7 mouse cellular contexts compared by ENCODE assay signal in genomic region chr7:67373975-67374374, GRCm38 (mm10). TPM values are rescaled to one million over a fixed set of nuclear protein-coding genes. Genes with fewer than 3 reads are reported as not detected.
DNase-seq lines count a peak whose midpoint lies in the region; ATAC-seq and TF ChIP-seq lines count a peak whose summit lies in the region.

No protein-coding gene starts in this region.

- 49% methylated on average over 5 of the region's 5 CpGs for WGBS in forebrain, embryonic 12.5 days
- 54% methylated on average over 5 of the region's 5 CpGs for WGBS in hindbrain, embryonic 10.5 days
- WGBS in midbrain, embryonic 10.5 days: 46% methylated on average over 5 of the region's 5 CpGs
- 36% methylated on average over 5 of the region's 5 CpGs for WGBS in thymus, adult 2 months

- no peaks in the 10 kb centered on the region for H3K27me3 ChIP-seq in CH12.LX (replicated peaks)
- no peaks in the 10 kb centered on the region; the same call in 1 of the 2 replicates for H3K27me3 ChIP-seq in forebrain, embryonic 12.5 days
- no peaks in the 10 kb centered on the region for H3K27me3 ChIP-seq in hindbrain, embryonic 10.5 days (ENCODE audit: insufficient read depth, poor library complexity, severe bottlenecking)
- H3K27me3 ChIP-seq in midbrain, embryonic 10.5 days (ENCODE audit: low read depth, poor library complexity, severe bottlenecking): peaks cover 11% of the 10 kb centered on the region; the same call in 1 of the 2 replicates
- no peaks in the 10 kb centered on the region for H3K27me3 ChIP-seq in thymus, adult 2 months (ENCODE audit: control insufficient read depth, insufficient read depth, low read length)

- peak overlapping the region; percentile 89 for H3K4me2 ChIP-seq in CH12.LX (ENCODE audit: insufficient read depth, low read depth, poor library complexity, severe bottlenecking)
- peak overlapping the region; percentile 91; the same call in 1 of the 2 replicates for H3K4me2 ChIP-seq in forebrain, embryonic 12.5 days

- peak overlapping the region; percentile 94 for H3K9ac ChIP-seq in CH12.LX (ENCODE audit: insufficient read depth, low read depth)
- H3K9ac ChIP-seq in forebrain, embryonic 12.5 days: no peak overlapping the region

- H3K9me3 ChIP-seq in CH12.LX (replicated peaks; ENCODE audit: low read length): no peaks in the 10 kb centered on the region
- no peaks in the 10 kb centered on the region for H3K9me3 ChIP-seq in forebrain, embryonic 12.5 days
- H3K9me3 ChIP-seq in hindbrain, embryonic 10.5 days: no peaks in the 10 kb centered on the region
- H3K9me3 ChIP-seq in midbrain, embryonic 10.5 days (replicated peaks): no peaks in the 10 kb centered on the region

- TF ChIP-seq EP300 in CH12.LX (IDR thresholded peaks at IDR 0.05; ENCODE audit: low read length): peak; percentile 35; the same call in 1 of the 2 replicates

- in situ Hi-C loops in CH12.LX (cut with MboI; ENCODE audit: low pct_ligation_motif_present, low pct_unique_long_range_greater_than_20kb, low sequenced_read_pairs): loop anchor here (10.0 to 25.0 kb wide), 3 partner anchors 51 to 137 kb away; no protein-coding TSS in a partner anchor

- DNase-seq in CH12.LX (ENCODE audit: extremely low read depth): no peak
- peak; percentile 24 for DNase-seq in adrenal gland, adult 8-10 months
- peak; percentile 19 for DNase-seq in hindbrain, embryonic 10.5 days (ENCODE audit: low spot score)
- DNase-seq in layer of hippocampus, postnatal 10 days (ENCODE audit: low spot score in 2 of 2): peak; percentile 16 to 23
- DNase-seq in midbrain, embryonic 10.5 days (ENCODE audit: low spot score): peak; percentile 15
- DNase-seq in thymus, adult 2 months: peak; percentile 27

- H3K27ac ChIP-seq in CH12.LX (ENCODE audit: insufficient read depth, low read depth): peak overlapping the region; percentile 97
- H3K27ac ChIP-seq in forebrain, embryonic 12.5 days: peak overlapping the region; percentile 50; the same call in 1 of the 2 replicates
- peak overlapping the region; percentile 99 for H3K27ac ChIP-seq in hindbrain, embryonic 10.5 days
- peak overlapping the region; percentile 99 for H3K27ac ChIP-seq in midbrain, embryonic 10.5 days (replicated peaks)
- peak overlapping the region; percentile 11; the same call in 1 of the 2 replicates for H3K27ac ChIP-seq in thymus, adult 2 months (ENCODE audit: control insufficient read depth, insufficient read depth, low read length)

- peak overlapping the region in 1 of 3 experiments; percentile 94 for H3K4me3 ChIP-seq in CH12.LX (replicated peaks in 1 of 3; ENCODE audit: low read depth in 2 of 3, low read length in 2 of 3, poor library complexity in 1 of 3)
- no peak overlapping the region; the same call in 1 of the 2 replicates for H3K4me3 ChIP-seq in forebrain, embryonic 12.5 days (replicated peaks)
- 0 out of 2 replicates have a peak overlapping the region, but pooled peaks have one; percentile 94 for H3K4me3 ChIP-seq in hindbrain, embryonic 10.5 days
- peak overlapping the region; percentile 92; the same call in 1 of the 2 replicates for H3K4me3 ChIP-seq in midbrain, embryonic 10.5 days
- H3K4me3 ChIP-seq in thymus, adult 2 months (ENCODE audit: control insufficient read depth, insufficient read depth, low read length): no peak overlapping the region

- dilution Hi-C loops in CH12.LX (cut with MboI; ENCODE audit: extremely low pct_ligation_motif_present, extremely low pct_unique_long_range_greater_than_20kb, low sequenced_read_pairs): no loop called here

- peaks cover 22% of the 10 kb centered on the region for H3K79me2 ChIP-seq in CH12.LX (replicated peaks; ENCODE audit: control insufficient read depth, extremely low read depth, insufficient read depth, poor library complexity, severe bottlenecking)

- no peak for TF ChIP-seq POLR2A in CH12.LX (IDR thresholded peaks at IDR 0.05; ENCODE audit: low read depth, low read length)
- no peak for TF ChIP-seq POLR2A in thymus, adult 2 months (IDR thresholded peaks at IDR 0.05; ENCODE audit: control insufficient read depth, extremely low read depth, insufficient read depth, low read length, poor library complexity)

- ATAC-seq in forebrain, embryonic 12.5 days (ENCODE audit: low FRiP score): no peak

- H3K36me3 ChIP-seq in CH12.LX (replicated peaks in 1 of 2; ENCODE audit: control insufficient read depth in 1 of 2, insufficient read depth in 1 of 2, low read length in 1 of 2): no peaks in the 10 kb centered on the region
- no peaks in the 10 kb centered on the region for H3K36me3 ChIP-seq in forebrain, embryonic 12.5 days (replicated peaks)
- H3K36me3 ChIP-seq in hindbrain, embryonic 10.5 days: no peaks in the 10 kb centered on the region
- no peaks in the 10 kb centered on the region for H3K36me3 ChIP-seq in midbrain, embryonic 10.5 days
- no peaks in the 10 kb centered on the region for H3K36me3 ChIP-seq in thymus, adult 2 months (ENCODE audit: control insufficient read depth, insufficient read depth, low read length)

- peaks cover 11 to 14% of the 10 kb centered on the region in 2 experiments for H3K4me1 ChIP-seq in CH12.LX (ENCODE audit: control insufficient read depth in 1 of 2, insufficient read depth in 2 of 2)
- peaks cover 18% of the 10 kb centered on the region for H3K4me1 ChIP-seq in forebrain, embryonic 12.5 days
- peaks cover 23% of the 10 kb centered on the region for H3K4me1 ChIP-seq in hindbrain, embryonic 10.5 days (replicated peaks)
- H3K4me1 ChIP-seq in midbrain, embryonic 10.5 days: peaks cover 25% of the 10 kb centered on the region
- peaks cover 18% of the 10 kb centered on the region for H3K4me1 ChIP-seq in thymus, adult 2 months (replicated peaks; ENCODE audit: control insufficient read depth, insufficient read depth, low read length)

- TF ChIP-seq CTCF in CH12.LX (conservative IDR thresholded peaks at IDR 0.05 in 1 of 2, IDR thresholded peaks at IDR 0.05 in 1 of 2; ENCODE audit: low read depth in 2 of 2, low read length in 2 of 2): no peak
- no peak for TF ChIP-seq CTCF in thymus, adult 2 months (IDR thresholded peaks at IDR 0.05; ENCODE audit: borderline replicate concordance, control insufficient read depth, extremely low read depth, insufficient read depth, low read length, poor library complexity)

- no peak for TF ChIP-seq RAD21 in CH12.LX (IDR thresholded peaks at IDR 0.05; ENCODE audit: low read depth, low read length)

TF ChIP-seq in CH12.LX, 34 proteins besides CTCF, POLR2A, EP300 and RAD21:
- TF ChIP-seq GABPA (IDR thresholded peaks at IDR 0.05; ENCODE audit: insufficient replicate concordance, low read depth, low read length): no peak
- TF ChIP-seq ELF1 (IDR thresholded peaks at IDR 0.05; ENCODE audit: low read depth, low read length): no peak
- no peak for TF ChIP-seq ZC3H11A (IDR thresholded peaks at IDR 0.05; ENCODE audit: low read depth, low read length)
- TF ChIP-seq JUN (IDR thresholded peaks at IDR 0.05; ENCODE audit: insufficient read depth, low read depth, low read length): no peak
- TF ChIP-seq JUND (conservative IDR thresholded peaks at IDR 0.05; ENCODE audit: low read depth, low read length): no peak
- no peak for TF ChIP-seq RCOR1 (conservative IDR thresholded peaks at IDR 0.05; ENCODE audit: low read depth, low read length)
- no peak for TF ChIP-seq ETS1 (conservative IDR thresholded peaks at IDR 0.05; ENCODE audit: low read depth, low read length)
- TF ChIP-seq NRF1 (IDR thresholded peaks at IDR 0.05; ENCODE audit: low read depth, low read length): no peak
- TF ChIP-seq CHD1 (IDR thresholded peaks at IDR 0.05; ENCODE audit: low read depth, low read length): no peak
- no peak for TF ChIP-seq IRF4 (IDR thresholded peaks at IDR 0.05; ENCODE audit: low read depth, low read length)
- TF ChIP-seq MAZ (IDR thresholded peaks at IDR 0.05; ENCODE audit: low read depth, low read length): no peak
- no peak for TF ChIP-seq USF2 (conservative IDR thresholded peaks at IDR 0.05; ENCODE audit: low read depth, low read length)
- no peak for TF ChIP-seq MAFK (IDR thresholded peaks at IDR 0.05; ENCODE audit: insufficient replicate concordance, low read length)
- TF ChIP-seq E2F4 (IDR thresholded peaks at IDR 0.05; ENCODE audit: insufficient replicate concordance, low read depth, low read length): no peak
- no peak for TF ChIP-seq POLR2AphosphoS2 (IDR thresholded peaks at IDR 0.05; ENCODE audit: low read depth, low read length)

RNA-seq across cellular contexts. Expression of gene Mef2a, which starts 1.3 kb away (rescaled TPM):
- total RNA-seq in CH12.LX (2012; rRNA removed) (42.2 and 43.5 TPM in 2 replicates), CH12.LX (2014; rRNA removed) (36.7 and 40.1 TPM in 2 replicates)
- polyA plus RNA-seq in CH12.LX (2012; ENCODE audit: insufficient read length, low read depth): 94.6 and 100 TPM in 2 replicates
- total RNA-seq in adrenal gland, adult 8-10 months (2022): 10 to 100 TPM; 47.9 to 76.3 (median 63.2) TPM
- polyA plus RNA-seq in forebrain, embryonic 12.5 days (2016; fragmentation: Nextera tagmentation; extraction: Ambion mirVana): 30.6 and 32.1 TPM in 2 replicates
- 20.5 and 26.9 TPM in 2 replicates for polyA plus RNA-seq in hindbrain, embryonic 10.5 days (2016; fragmentation: Nextera tagmentation; extraction: Ambion mirVana)
- total RNA-seq in layer of hippocampus, postnatal 10 days (2021): 100 to 1,000 TPM; 126 to 138 TPM
- polyA plus RNA-seq in midbrain, embryonic 10.5 days (2016; fragmentation: Nextera tagmentation; extraction: Ambion mirVana): 20.3 and 24.3 TPM in 2 replicates
- 66.6 and 75.3 TPM in 2 replicates for polyA plus RNA-seq in thymus, adult 2 months (2012; rRNA removed)

Comparison
In these comparisons a context has a peak if more than half of its experiments do, and no peak if none do; other contexts are left out.
1. H3K27ac ChIP-seq: peak in every context shown above with its lines; median percentile 99 in hindbrain, embryonic 10.5 days; 99 in midbrain, embryonic 10.5 days; 97 in CH12.LX; 50 in forebrain, embryonic 12.5 days; 11 in thymus, adult 2 months.
2. H3K4me3 ChIP-seq: peak in hindbrain, embryonic 10.5 days (single experiment) and midbrain, embryonic 10.5 days (single experiment); none in forebrain, embryonic 12.5 days (single experiment) and thymus, adult 2 months (single experiment).